ENCODE assay signal across 8 mouse cellular contexts in genomic region chr5:145201321-145201991, GRCm38 (mm10). TPM values are rescaled to one million over a fixed set of nuclear protein-coding genes. Genes with fewer than 3 reads are reported as not detected.
DNase-seq lines count a peak whose midpoint lies in the region; ATAC-seq and TF ChIP-seq lines count a peak whose summit lies in the region.

Gene Zkscan14 (minus strand): TSS chr5:145201868.

- H3K4me3 ChIP-seq in CH12.LX (replicated peaks in 1 of 3; ENCODE audit: low read depth in 2 of 3, low read length in 2 of 3, poor library complexity in 1 of 3) = peak within 1 kb of the TSS; percentile 90 to 94 (median 92)
- peak within 1 kb of the TSS; percentile 94 for H3K4me3 ChIP-seq in brown adipose tissue, adult 24 weeks (ENCODE audit: insufficient read depth, low read depth, low read length)
- H3K4me3 ChIP-seq in heart, embryonic 14.5 days (ENCODE audit: control insufficient read depth in 1 of 2, insufficient read depth in 1 of 2, low read depth in 1 of 2, low read length in 2 of 2) = peak within 1 kb of the TSS; percentile 72 to 94
- peak within 1 kb of the TSS; percentile 94 to 98 for H3K4me3 ChIP-seq in liver, embryonic 14.5 days (ENCODE audit: insufficient read depth in 1 of 2, low read depth in 2 of 2, low read length in 2 of 2)
- peak within 1 kb of the TSS; percentile 76 for H3K4me3 ChIP-seq in stomach, embryonic 15.5 days (replicated peaks)

- no peaks in the 10 kb centered on the region for H3K27me3 ChIP-seq in CH12.LX (replicated peaks)
- H3K27me3 ChIP-seq in heart, embryonic 14.5 days (ENCODE audit: control insufficient read depth, insufficient read depth, low read length) = no peaks in the 10 kb centered on the region
- no peaks in the 10 kb centered on the region for H3K27me3 ChIP-seq in liver, embryonic 14.5 days (ENCODE audit: control insufficient read depth, insufficient read depth, low read length)
- no peaks in the 10 kb centered on the region for H3K27me3 ChIP-seq in stomach, embryonic 15.5 days (replicated peaks)

- peak; percentile 96 for DNase-seq in CH12.LX (ENCODE audit: extremely low read depth)
- peak; percentile 45 for DNase-seq in fat pad, adult 2 months (ENCODE audit: extremely low read depth, low read depth, low spot score)
- DNase-seq in kidney, postnatal 10 days = peak; percentile 85
- peak; percentile 85 to 86 (median 85) for DNase-seq in liver, embryonic 14.5 days (ENCODE audit: low read depth in 3 of 3, low spot score in 3 of 3)
- DNase-seq in neural tube, embryonic 10.5 days (ENCODE audit: extremely low spot score, low spot score) = peak; percentile 68

- under 1% methylated on average over 37 of the region's 37 CpGs for WGBS in heart, embryonic 14.5 days
- 1% methylated on average over 37 of the region's 37 CpGs for WGBS in liver, embryonic 14.5 days (ENCODE audit: insufficient replicate concordance)
- WGBS in stomach, embryonic 15.5 days = under 1% methylated on average over 37 of the region's 37 CpGs

- peak within 1 kb of the TSS; percentile 91; the same call in 1 of the 2 replicates for H3K4me2 ChIP-seq in CH12.LX (ENCODE audit: insufficient read depth, low read depth, poor library complexity, severe bottlenecking)
- peak within 1 kb of the TSS; percentile 97 for H3K4me2 ChIP-seq in heart, embryonic 14.5 days (ENCODE audit: low read length)
- H3K4me2 ChIP-seq in liver, embryonic 14.5 days (ENCODE audit: low read depth) = peak within 1 kb of the TSS; percentile 93
- peak within 1 kb of the TSS; percentile 90 for H3K4me2 ChIP-seq in stomach, embryonic 15.5 days

- TF ChIP-seq POLR2A in CH12.LX (IDR thresholded peaks at IDR 0.05; ENCODE audit: low read depth, low read length) = peak; percentile 90

- peaks cover 6 to 41% of the 10 kb centered on the region in 2 experiments; a peak in 3 of 4 replicates for H3K4me1 ChIP-seq in CH12.LX (ENCODE audit: control insufficient read depth in 1 of 2, insufficient read depth in 2 of 2)
- peaks cover 8% of the 10 kb centered on the region for H3K4me1 ChIP-seq in brown adipose tissue, adult 24 weeks (ENCODE audit: control insufficient read depth, insufficient read depth, insufficient read length, low read length)
- peaks cover 6 to 21% of the 10 kb centered on the region in 2 experiments for H3K4me1 ChIP-seq in heart, embryonic 14.5 days (ENCODE audit: control insufficient read depth in 2 of 2, insufficient read depth in 2 of 2, low read length in 2 of 2)
- H3K4me1 ChIP-seq in liver, embryonic 14.5 days (replicated peaks; ENCODE audit: control insufficient read depth in 2 of 2, insufficient read depth in 2 of 2, low read length in 1 of 2) = peaks cover 11 to 18% of the 10 kb centered on the region in 2 experiments
- peaks cover 17% of the 10 kb centered on the region for H3K4me1 ChIP-seq in stomach, embryonic 15.5 days

- peak within 1 kb of the TSS; percentile 59 for H3K27ac ChIP-seq in CH12.LX (ENCODE audit: insufficient read depth, low read depth)
- peak within 1 kb of the TSS; percentile 57 for H3K27ac ChIP-seq in brown adipose tissue, adult 24 weeks (replicated peaks; ENCODE audit: low read depth, low read length)
- peak within 1 kb of the TSS; percentile 57 to 71; a peak in 3 of 4 replicates for H3K27ac ChIP-seq in heart, embryonic 14.5 days (replicated peaks in 1 of 2; ENCODE audit: control insufficient read depth in 1 of 2, insufficient read depth in 1 of 2, low read depth in 2 of 2, low read length in 2 of 2)
- peak within 1 kb of the TSS; percentile 75 for H3K27ac ChIP-seq in liver, embryonic 14.5 days
- H3K27ac ChIP-seq in stomach, embryonic 15.5 days = no peak within 1 kb of the TSS; the same call in 1 of the 2 replicates

- 0 out of 2 replicates have a peak, but pooled peaks have one; percentile 1 for ATAC-seq in heart, embryonic 14.5 days (ENCODE audit: insufficient number of reproducible peaks, insufficient read depth, low FRiP score, low read depth)
- ATAC-seq in liver, embryonic 14.5 days (ENCODE audit: insufficient read depth) = peak; percentile 22
- ATAC-seq in stomach, embryonic 15.5 days (ENCODE audit: insufficient read depth, low FRiP score, low read depth) = peak; percentile 9; the same call in 1 of the 2 replicates

- dilution Hi-C loops in CH12.LX (cut with MboI; ENCODE audit: extremely low pct_ligation_motif_present, extremely low pct_unique_long_range_greater_than_20kb, low sequenced_read_pairs) = no loop called here

- TF ChIP-seq RAD21 in CH12.LX (IDR thresholded peaks at IDR 0.05; ENCODE audit: low read depth, low read length) = no peak

- no peaks in the 10 kb centered on the region for H3K9me3 ChIP-seq in CH12.LX (replicated peaks; ENCODE audit: low read length)
- no peaks in the 10 kb centered on the region for H3K9me3 ChIP-seq in heart, embryonic 14.5 days (ENCODE audit: control insufficient read depth, low read length)
- no peaks in the 10 kb centered on the region for H3K9me3 ChIP-seq in liver, embryonic 14.5 days (ENCODE audit: control insufficient read depth, low read length)
- no peaks in the 10 kb centered on the region for H3K9me3 ChIP-seq in stomach, embryonic 15.5 days

- TF ChIP-seq EP300 in CH12.LX (IDR thresholded peaks at IDR 0.05; ENCODE audit: low read length) = no peak
- TF ChIP-seq EP300 in liver, embryonic 14.5 days (IDR thresholded peaks at IDR 0.05; ENCODE audit: low read depth) = no peak

- no peak for TF ChIP-seq CTCF in CH12.LX (conservative IDR thresholded peaks at IDR 0.05 in 1 of 2, IDR thresholded peaks at IDR 0.05 in 1 of 2; ENCODE audit: low read depth in 2 of 2, low read length in 2 of 2)
- TF ChIP-seq CTCF in liver, embryonic 14.5 days (IDR thresholded peaks at IDR 0.05; ENCODE audit: low read depth) = no peak

- in situ Hi-C loops in CH12.LX (cut with MboI; ENCODE audit: low pct_ligation_motif_present, low pct_unique_long_range_greater_than_20kb, low sequenced_read_pairs) = no loop called here

- H3K36me3 ChIP-seq in CH12.LX (replicated peaks in 1 of 2; ENCODE audit: control insufficient read depth in 1 of 2, insufficient read depth in 1 of 2, low read length in 1 of 2) = peaks cover 16 to 21% of the 10 kb centered on the region in 2 experiments
- H3K36me3 ChIP-seq in heart, embryonic 14.5 days (ENCODE audit: control insufficient read depth, insufficient read depth, low read length) = peaks cover 20% of the 10 kb centered on the region
- H3K36me3 ChIP-seq in liver, embryonic 14.5 days (replicated peaks; ENCODE audit: control insufficient read depth, insufficient read depth, low read depth) = no peaks in the 10 kb centered on the region
- H3K36me3 ChIP-seq in stomach, embryonic 15.5 days = no peaks in the 10 kb centered on the region

- peak within 1 kb of the TSS; percentile 74 for H3K9ac ChIP-seq in CH12.LX (ENCODE audit: insufficient read depth, low read depth)
- H3K9ac ChIP-seq in heart, embryonic 14.5 days (ENCODE audit: low read length) = peak within 1 kb of the TSS; percentile 87
- H3K9ac ChIP-seq in liver, embryonic 14.5 days (replicated peaks) = peak within 1 kb of the TSS; percentile 96
- peak within 1 kb of the TSS; percentile 52 for H3K9ac ChIP-seq in stomach, embryonic 15.5 days

- peaks cover 20% of the 10 kb centered on the region for H3K79me2 ChIP-seq in CH12.LX (replicated peaks; ENCODE audit: control insufficient read depth, extremely low read depth, insufficient read depth, poor library complexity, severe bottlenecking)

TF ChIP-seq in CH12.LX, 34 proteins besides CTCF, POLR2A, EP300 and RAD21 (continues in another document):
- TF ChIP-seq HCFC1 (IDR thresholded peaks at IDR 0.05; ENCODE audit: low read depth, low read length) (peak; percentile 89), ELF1 (IDR thresholded peaks at IDR 0.05; ENCODE audit: low read depth, low read length) (peak; percentile 84), MXI1 (IDR thresholded peaks at IDR 0.05; ENCODE audit: low read depth, low read length) (peak; percentile 98), MAZ (IDR thresholded peaks at IDR 0.05; ENCODE audit: low read depth, low read length) (no peak), MAX (IDR thresholded peaks at IDR 0.05; ENCODE audit: low read length) (peak; percentile 62), UBTF (IDR thresholded peaks at IDR 0.05; ENCODE audit: low read depth, low read length) (no peak), TBP (conservative IDR thresholded peaks at IDR 0.05; ENCODE audit: low read depth, low read length) (peak; percentile 86), BHLHE40 (IDR thresholded peaks at IDR 0.05; ENCODE audit: low read depth, low read length) (peak; percentile 85), MYC (IDR thresholded peaks at IDR 0.05; ENCODE audit: low read depth, low read length) (peak; percentile 63; the same call in 1 of the 2 replicates), NELFE (IDR thresholded peaks at IDR 0.05; ENCODE audit: low read depth, low read length) (peak; percentile 79), ZMIZ1 (IDR thresholded peaks at IDR 0.05; ENCODE audit: low read depth, low read length) (peak; percentile 48; the same call in 1 of the 2 replicates), E2F4 (IDR thresholded peaks at IDR 0.05; ENCODE audit: insufficient replicate concordance, low read depth, low read length) (no peak), TCF12 (IDR thresholded peaks at IDR 0.05; ENCODE audit: low read depth, low read length) (peak; percentile 70; the same call in 1 of the 2 replicates), USF1 (IDR thresholded peaks at IDR 0.05; ENCODE audit: low read depth, low read length) (no peak), MEF2A (IDR thresholded peaks at IDR 0.05; ENCODE audit: borderline replicate concordance, low read depth, low read length) (no peak; the same call in 1 of the 2 replicates), JUND (conservative IDR thresholded peaks at IDR 0.05; ENCODE audit: low read depth, low read length) (0 out of 2 replicates have a peak, but pooled peaks have one; percentile 33), IRF4 (IDR thresholded peaks at IDR 0.05; ENCODE audit: low read depth, low read length) (peak; percentile 79), GABPA (IDR thresholded peaks at IDR 0.05; ENCODE audit: insufficient replicate concordance, low read depth, low read length) (peak; percentile 62), RCOR1 (conservative IDR thresholded peaks at IDR 0.05; ENCODE audit: low read depth, low read length) (no peak), NRF1 (IDR thresholded peaks at IDR 0.05; ENCODE audit: low read depth, low read length) (peak; percentile 36), MAFK (IDR thresholded peaks at IDR 0.05; ENCODE audit: insufficient replicate concordance, low read length) (no peak)

RNA-seq across cellular contexts. Expression of gene Zkscan14, which starts in this region (rescaled TPM):
- total RNA-seq in CH12.LX (2012; rRNA removed) (11.5 and 12.1 TPM in 2 replicates), CH12.LX (2014; rRNA removed) (10.7 and 12.8 TPM in 2 replicates)
- polyA plus RNA-seq in CH12.LX (2012; ENCODE audit: insufficient read length, low read depth) = 10.1 and 10.5 TPM in 2 replicates
- polyA plus RNA-seq in brown adipose tissue, adult 24 weeks (2012; ENCODE audit: insufficient read depth, insufficient read length, missing spikeins) = 5.2 and 8.1 TPM in 2 replicates
- polyA plus RNA-seq in heart, embryonic 14.5 days (2014; fragmentation: Nextera tagmentation; extraction: Ambion mirVana) = 7.4 and 7.8 TPM in 2 replicates
- polyA plus RNA-seq in liver, embryonic 14.5 days (2012; rRNA removed) = 1.7 and 2.2 TPM in 2 replicates
- polyA plus RNA-seq in liver, embryonic 14.5 days (2014; fragmentation: Nextera tagmentation; extraction: Ambion mirVana) = 4.3 and 5.4 TPM in 2 replicates
- 7.4 and 8.0 TPM in 2 replicates for polyA plus RNA-seq in stomach, embryonic 15.5 days (2015; fragmentation: Nextera tagmentation; extraction: Ambion mirVana)

Comparison
In these comparisons a context has a peak if more than half of its experiments do, and no peak if none do; other contexts are left out.
1. DNase-seq: peak in every context shown above with its lines; median percentile 96 in CH12.LX; 85 in kidney, postnatal 10 days; 85 in liver, embryonic 14.5 days; 68 in neural tube, embryonic 10.5 days; 45 in fat pad, adult 2 months.